Mouse (Mus musculus) gastrocnemius, postnatal 14 days (tissue): Measurements from ENCODE around the gene Tgfb1. TPM values are rescaled to one million over a fixed set of nuclear protein-coding genes. Genes with fewer than 3 reads are reported as not detected.

Source experiments
- DNase-seq: peaks from one replicate; pipeline ENCODE4 v3.0.0; 2021; ENCODE audit warnings: mixed read lengths
- intact Hi-C: fragments of 180-260 bp; cut with DNase I; formaldehyde crosslinking; loops from one replicate; pipeline ENCODE4 v1.15.1; 2025; ENCODE audit warnings: low total_unique reads
- total RNA-seq, 2 experiments: library from RNA; stranded (reverse); gene quantifications; 2 replicates each; pipeline ENCODE4 v1.2.3; 2021

Gene Tgfb1
- total RNA-seq, 2 experiments from 2014 or later, result 13.8 to 14.4 TPM

DNA sequence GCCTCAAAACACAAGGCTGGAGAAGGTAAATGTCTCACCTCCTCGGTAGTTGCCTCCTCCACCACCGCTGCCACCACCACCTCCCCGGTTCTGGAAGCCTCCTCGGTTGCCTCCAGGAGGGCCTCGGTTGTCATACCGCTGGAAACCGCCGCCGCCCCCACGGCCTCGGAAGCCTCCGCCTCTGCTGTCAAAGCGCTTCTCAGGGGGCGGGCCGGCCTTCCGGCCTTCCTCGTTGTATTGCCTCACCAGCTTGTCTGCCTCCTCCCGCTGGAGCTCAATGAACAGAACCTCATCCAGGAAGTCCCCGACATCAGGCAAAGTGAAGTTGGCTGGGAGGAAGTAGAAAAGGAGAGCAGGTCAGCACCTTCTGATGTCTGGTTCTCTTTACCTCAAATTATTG lies 39.1 kb downstream of the Tgfb1 start:
- intact Hi-C loops, result no loop called here
- DNase-seq, result no peak

- DNase-seq, result no peak
- intact Hi-C loops, result no loop called here
Observed at GRCm38 (mm10) chr7:25727800-25728199, 41.0 kb downstream of the Tgfb1 start.

GRCm38 (mm10) chr7:25729396-25729795 lies 42.6 kb downstream of the Tgfb1 start:
- DNase-seq, result no peak
- intact Hi-C loops, result no loop called here

- intact Hi-C loops, result no loop called here
- DNase-seq, result peak; percentile 66
Observed at GRCm38 (mm10) chr7:25729862-25730261, 43.1 kb downstream of the Tgfb1 start.

DNA sequence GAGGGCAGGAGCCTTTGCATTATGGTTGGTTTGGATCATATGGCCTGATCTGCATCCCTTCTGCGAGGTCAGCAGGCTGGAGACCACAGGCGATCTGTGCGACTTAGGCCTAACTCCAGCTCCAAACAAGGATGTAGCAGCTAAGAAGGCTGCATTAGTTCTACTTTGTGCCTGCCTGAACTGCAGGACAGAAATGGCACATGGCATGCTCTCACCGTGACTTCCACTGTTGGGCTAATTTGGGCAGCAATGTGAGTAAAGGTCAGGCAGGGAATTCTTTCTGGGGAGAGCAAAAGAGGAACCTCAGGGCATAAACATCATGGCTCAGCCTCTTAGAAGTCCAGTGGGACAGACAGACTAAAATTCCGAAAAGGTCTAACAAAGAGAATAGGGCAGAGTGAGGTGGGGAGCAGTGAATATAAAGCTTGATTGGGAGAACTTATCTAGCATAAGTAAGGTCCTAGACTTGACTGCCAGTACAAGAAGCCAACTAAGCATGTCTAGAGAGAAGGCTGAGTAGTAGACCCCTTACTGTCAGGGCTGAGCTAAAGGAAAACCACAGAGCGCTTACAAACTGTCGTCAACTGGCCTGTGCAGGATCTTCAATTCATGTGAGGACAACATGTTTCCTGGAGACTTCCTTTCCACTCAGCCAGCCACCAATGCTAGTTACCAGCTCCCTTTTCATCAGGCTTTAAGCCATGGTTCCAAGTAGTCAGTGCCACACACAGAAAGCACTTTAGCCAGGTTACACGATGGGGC lies 44.7 kb downstream of the Tgfb1 start:
- intact Hi-C loops, result no loop called here

GRCm38 (mm10) chr7:25734991-25735390 lies 48.2 kb downstream of the Tgfb1 start:
- intact Hi-C loops, result no loop called here

More for the DNA sequence above, 44.7 kb downstream of the Tgfb1 start:
- DNase-seq, result no peak

DNA sequence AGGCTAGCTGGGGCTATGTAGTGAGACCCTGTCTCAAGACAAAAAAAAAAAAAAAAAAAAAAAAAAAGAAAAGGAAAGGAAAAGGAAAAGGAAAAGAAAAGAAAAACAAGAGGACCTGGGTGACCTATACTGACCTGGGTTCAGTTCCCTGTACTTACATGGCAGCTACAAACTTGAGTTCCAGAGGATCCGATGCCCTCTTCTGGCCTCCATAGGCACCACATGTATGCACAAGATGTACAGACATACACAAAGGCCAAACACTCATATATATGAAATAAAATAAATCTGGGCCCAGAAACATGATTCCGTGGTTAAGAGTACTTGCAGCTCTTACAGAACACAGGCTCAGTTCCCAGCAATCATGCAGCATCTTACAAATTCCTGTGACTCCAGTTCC lies 50.1 kb downstream of the Tgfb1 start:
- DNase-seq, result no peak
- intact Hi-C loops, result no loop called here

More at GRCm38 (mm10) chr7:25734991-25735390, 48.2 kb downstream of the Tgfb1 start:
- DNase-seq, result no peak

- DNase-seq, result no peak
- intact Hi-C loops, result no loop called here
Observed at GRCm38 (mm10) chr7:25738277-25738676, 51.5 kb downstream of the Tgfb1 start.

- intact Hi-C loops, result no loop called here
- DNase-seq, result no peak
Observed at GRCm38 (mm10) chr7:25746844-25747243, 60.0 kb downstream of the Tgfb1 start.

- no peak for DNase-seq
- intact Hi-C loops, result no loop called here
Observed at GRCm38 (mm10) chr7:25753076-25753475, 66.3 kb downstream of the Tgfb1 start.

DNA sequence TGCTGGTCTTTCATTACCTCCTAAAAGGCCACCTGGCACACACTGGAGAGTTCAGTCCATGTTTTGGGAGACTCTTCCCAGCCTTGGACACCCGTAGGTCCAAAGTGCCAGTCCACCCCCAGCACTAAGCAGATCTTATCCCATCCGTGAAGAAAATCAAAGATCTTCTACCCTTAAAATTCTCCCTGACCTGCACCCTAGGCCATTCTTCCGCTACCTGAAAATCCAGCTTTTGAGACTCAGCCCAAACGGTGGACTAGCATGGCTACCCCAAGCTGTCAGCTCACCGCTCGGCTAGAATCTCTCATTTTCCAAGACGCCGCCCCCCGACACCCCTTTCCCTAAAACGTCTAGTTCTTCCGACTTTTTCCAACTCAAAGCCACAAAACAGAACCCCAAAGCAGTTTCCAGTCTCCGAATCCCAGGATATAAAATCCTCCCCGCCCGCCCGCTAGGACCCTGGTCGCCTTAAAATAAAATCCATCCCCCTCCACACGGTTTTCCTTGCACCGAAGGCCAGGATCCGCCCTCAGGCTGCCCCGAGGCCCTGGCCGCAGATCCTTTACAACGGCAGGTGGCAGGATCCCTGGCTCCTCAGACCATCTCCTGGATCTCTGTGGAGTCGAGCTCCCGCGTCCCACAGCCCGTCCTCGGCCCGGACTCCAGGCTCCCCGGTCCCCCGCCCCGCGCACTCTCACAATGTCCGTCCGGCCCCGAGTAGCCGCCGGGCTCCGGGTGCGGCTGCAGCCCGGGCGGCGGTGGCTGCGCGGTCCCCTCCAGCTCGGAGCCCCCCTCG lies 67.0 kb downstream of the Tgfb1 start:
- DNase-seq, result peak; percentile 58
- intact Hi-C loops, result no loop called here

DNA sequence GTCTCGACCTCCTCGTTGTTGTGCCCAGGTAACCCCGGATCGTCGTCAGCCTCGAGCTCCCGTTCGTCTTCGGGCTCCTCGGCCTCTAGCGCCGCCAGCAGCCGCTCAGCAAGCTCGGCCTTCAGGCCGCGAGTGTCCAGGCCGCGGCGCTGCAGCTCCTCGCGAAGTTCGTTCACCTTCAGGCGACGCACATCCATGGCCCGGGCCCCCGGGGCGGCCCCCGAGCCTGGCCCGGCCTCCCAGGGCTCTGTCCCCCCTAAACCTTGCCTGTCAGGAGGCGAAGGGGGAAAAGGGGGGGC lies 67.6 kb downstream of the Tgfb1 start:
- no peak for DNase-seq
- intact Hi-C loops, result no loop called here

Other genes starting within 250 kb of the Tgfb1 start
- gene Ceacam1, start 209.4 kb upstream of the Tgfb1 start, total RNA-seq, result 1 to 10 TPM; 5.1 to 6.4 TPM
- under 1 TPM; 0.43 to 0.60 TPM for gene Ceacam2, start 147.1 kb upstream of the Tgfb1 start, total RNA-seq
- not detected for gene Erich4, start 71.1 kb upstream of the Tgfb1 start, total RNA-seq
- 10 to 100 TPM; 24.2 to 31.3 TPM for gene Dmac2, start 67.6 kb upstream of the Tgfb1 start, total RNA-seq
- gene B3gnt8, start 60.3 kb upstream of the Tgfb1 start, total RNA-seq, result 1 to 10 TPM; 2.2 to 2.4 TPM
- gene Bckdha, start 28.0 kb upstream of the Tgfb1 start, total RNA-seq, result 10 to 100 TPM; 58.0 to 78.3 TPM
- gene Exosc5, start 27.8 kb upstream of the Tgfb1 start, total RNA-seq, result 10 to 100 TPM; 21.3 to 21.6 TPM
- gene Tmem91, start 11.8 kb upstream of the Tgfb1 start, total RNA-seq, result under 1 TPM in 1 of 2 experiments, not detected in 1; 0.35 TPM
- gene B9d2, start 6.2 kb upstream of the Tgfb1 start, total RNA-seq, result 10 to 100 TPM in 1 of 2 experiments, 1 to 10 TPM in 1; 9.7 to 11.3 TPM
- gene Ccdc97, start 32.1 kb downstream of the Tgfb1 start, total RNA-seq, result 10 to 100 TPM; 31.4 to 31.8 TPM
- gene Hnrnpul1, start 67.8 kb downstream of the Tgfb1 start, total RNA-seq, result 10 to 100 TPM; 67.9 to 69.5 TPM
- gene Axl, start 101.7 kb downstream of the Tgfb1 start, total RNA-seq, result 10 to 100 TPM; 68.6 to 82.2 TPM
- under 1 TPM; 0.16 to 0.43 TPM for gene Cyp2s1, start 129.9 kb downstream of the Tgfb1 start, total RNA-seq
- not detected for gene Cyp2b10, start 210.6 kb downstream of the Tgfb1 start, total RNA-seq